Mouse (Mus musculus) frontal cortex, postnatal 10 days (tissue): ENCODE measurements at regions not wholly inside any gene's neighbourhood (a gene's known extent, or its start where the extent isn't known, plus 50 kb on each side); places are given as distances from the start of the nearest gene placed in this dataset.
A peak's percentile ranks its signal among the peaks of the same experiment; 100 is the strongest.
"Not testable (repeated sequence)": the region's sequence is repeated elsewhere in the genome, so short reads cannot be mapped to it uniquely, and the experiment has no call there.

Source experiments
- DNase-seq, 2 experiments: peaks; one replicate each; pipeline ENCODE4 v3.0.0; 2022; ENCODE audit warnings: low spot score in 2 of 2, mixed read lengths in 1 of 2

GRCm38 (mm10) chr8:99763012-99763411, 346.7 kb upstream of the Cdh8 start:
- DNase-seq = no peak

- DNase-seq = no peak
Measured at GRCm38 (mm10) chr8:99736190-99736589, 319.9 kb upstream of the Cdh8 start.

DNA sequence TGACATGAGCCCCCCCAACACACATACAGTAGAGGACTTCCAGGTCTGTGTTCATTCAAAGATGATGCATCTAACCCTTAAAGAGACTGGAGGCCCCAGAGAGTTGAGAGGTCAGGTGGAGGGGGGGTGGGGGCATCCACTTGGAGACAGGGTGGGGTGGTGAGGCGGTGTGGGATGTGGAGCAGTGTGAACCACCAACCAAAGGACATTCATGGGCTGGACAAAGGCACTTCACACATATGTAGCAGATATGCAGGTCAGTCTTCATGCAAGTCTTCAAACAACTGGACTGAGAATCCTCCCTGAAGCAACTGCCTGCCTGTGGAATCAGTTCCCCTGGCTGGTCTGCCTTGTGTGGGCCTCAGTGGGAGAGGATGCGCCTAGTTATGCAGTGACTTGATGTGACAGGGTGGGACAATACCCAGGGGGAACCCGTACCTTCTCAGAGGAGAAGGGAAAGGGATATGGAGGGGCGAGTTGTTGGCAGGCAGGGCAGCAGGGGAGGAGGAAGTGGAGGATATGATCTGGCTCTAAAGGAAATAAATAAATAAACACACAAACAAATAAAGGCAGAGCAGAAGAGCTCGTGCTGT, 308.5 kb upstream of the Cdh8 start:
- no peak for DNase-seq

GRCm38 (mm10) chr8:99718927-99719326, 302.7 kb upstream of the Cdh8 start:
- no peak for DNase-seq

DNA sequence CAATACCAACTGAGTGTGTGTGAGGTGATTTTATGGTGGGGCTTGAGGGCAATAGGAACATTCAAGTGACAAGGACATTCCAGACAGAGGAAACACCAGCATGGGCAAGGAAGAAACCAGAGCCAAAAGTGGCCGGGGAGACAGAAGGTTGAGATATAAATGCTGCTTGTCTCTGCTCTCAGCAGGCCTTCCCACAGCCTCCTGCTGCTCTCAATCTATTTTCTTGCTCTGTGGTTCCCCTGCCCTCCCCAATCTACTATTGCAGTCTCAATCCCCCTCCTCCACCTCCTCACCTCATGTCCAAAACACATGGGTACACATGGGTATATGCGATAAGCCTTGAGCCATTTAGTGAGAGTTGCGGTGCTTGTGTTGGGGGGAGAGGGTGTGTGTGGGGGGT, 265.4 kb upstream of the Cdh8 start:
- peak in 1 of 2 experiments; percentile 9 for DNase-seq

DNA sequence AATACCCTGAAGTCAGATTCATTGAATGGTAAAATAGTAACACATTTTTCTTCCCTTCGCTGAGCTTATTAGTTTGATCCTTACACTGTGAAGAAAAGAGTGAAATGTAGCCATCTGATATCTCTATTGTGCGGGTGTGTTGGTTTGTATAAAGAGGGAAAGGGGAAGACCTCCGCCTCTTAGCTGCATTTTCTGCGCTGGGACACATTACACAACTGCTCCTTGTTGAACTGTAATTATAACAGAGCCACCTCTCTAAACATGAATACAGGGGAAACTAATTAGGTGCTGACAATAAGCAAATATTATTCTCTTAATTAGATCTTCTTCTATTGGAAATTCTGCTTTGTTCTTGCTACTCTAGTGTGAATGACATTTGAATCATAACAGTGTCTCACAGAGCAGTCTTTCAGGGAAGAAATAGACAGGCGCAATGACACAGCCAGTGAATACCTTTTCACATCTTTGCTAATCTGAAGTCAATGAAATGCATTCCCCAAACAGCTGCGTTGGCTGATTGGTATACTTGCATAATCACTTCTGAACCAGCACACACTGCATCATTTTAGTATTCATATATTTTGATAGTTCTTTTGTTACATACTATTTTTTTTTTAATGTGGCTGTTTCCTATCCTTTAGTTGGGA, 263.1 kb upstream of the Cdh8 start:
- not testable (repeated sequence) for DNase-seq

DNA sequence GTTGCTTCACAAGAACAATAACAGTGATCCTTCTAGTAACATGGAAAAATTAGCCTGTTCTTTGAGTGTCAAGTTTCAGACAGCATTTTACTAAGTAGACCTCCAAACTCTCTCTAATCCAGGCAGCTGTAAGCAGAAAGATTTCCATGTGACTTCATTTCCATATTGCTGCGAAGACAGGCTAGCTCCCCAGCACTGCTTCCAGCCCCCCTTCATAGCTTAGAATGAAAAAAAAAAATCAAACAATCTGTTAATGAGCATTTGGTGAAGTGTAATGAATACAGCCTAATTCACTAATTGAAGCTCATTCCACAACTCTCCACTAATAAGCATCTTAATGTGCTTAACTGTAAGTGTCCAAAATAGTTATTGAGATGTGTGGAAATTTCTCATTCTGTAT, 251.4 kb upstream of the Cdh8 start:
- not testable (repeated sequence) for DNase-seq

GRCm38 (mm10) chr8:99651302-99651621, 235.0 kb upstream of the Cdh8 start:
- no peak for DNase-seq

- no peak for DNase-seq
Measured at GRCm38 (mm10) chr8:99650587-99651301, 234.5 kb upstream of the Cdh8 start.

DNA sequence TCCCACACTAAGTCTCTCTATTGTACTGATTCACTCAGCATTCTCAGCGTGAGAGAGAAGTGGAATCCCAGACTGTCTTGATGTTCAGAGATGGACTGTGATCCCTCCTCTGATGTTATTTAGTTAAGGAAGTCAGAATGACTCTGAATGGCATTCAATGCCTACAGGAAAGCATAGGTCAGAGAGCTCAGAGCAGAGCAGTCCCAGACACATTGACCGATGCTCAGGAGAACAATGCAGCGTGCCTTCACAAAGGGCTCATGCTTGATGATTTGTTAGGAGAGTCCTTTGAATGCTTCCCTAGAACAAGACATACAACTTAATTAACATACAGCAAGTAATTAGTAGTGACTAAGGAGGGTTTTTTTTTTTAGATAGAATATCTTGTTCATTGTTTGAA, 224.3 kb upstream of the Cdh8 start:
- no peak for DNase-seq

GRCm38 (mm10) chr8:99630958-99631357, 214.7 kb upstream of the Cdh8 start:
- not testable (repeated sequence) for DNase-seq

GRCm38 (mm10) chr8:99621626-99622025, 205.4 kb upstream of the Cdh8 start:
- no peak for DNase-seq

DNA sequence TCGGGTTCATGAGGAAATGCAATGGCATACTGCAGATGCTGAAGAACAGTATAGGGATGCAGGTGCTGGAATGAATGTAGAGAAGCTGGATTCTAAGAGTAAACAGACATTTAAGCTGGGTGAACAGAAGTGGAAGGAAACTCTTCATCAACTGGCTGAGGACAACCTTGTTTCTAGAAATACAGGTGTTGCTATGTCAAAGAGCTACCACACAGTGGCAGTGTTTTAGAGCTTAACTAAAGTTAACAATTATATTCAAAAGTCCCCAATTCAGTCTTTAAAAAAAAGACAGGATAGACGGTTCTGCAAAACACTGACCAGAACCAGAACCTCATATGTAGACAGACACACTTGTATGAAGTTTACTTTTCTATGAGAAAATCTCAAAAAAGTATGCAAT, 188.1 kb upstream of the Cdh8 start:
- not testable (repeated sequence) for DNase-seq

GRCm38 (mm10) chr8:99591308-99592004, 175.2 kb upstream of the Cdh8 start:
- no peak for DNase-seq

DNA sequence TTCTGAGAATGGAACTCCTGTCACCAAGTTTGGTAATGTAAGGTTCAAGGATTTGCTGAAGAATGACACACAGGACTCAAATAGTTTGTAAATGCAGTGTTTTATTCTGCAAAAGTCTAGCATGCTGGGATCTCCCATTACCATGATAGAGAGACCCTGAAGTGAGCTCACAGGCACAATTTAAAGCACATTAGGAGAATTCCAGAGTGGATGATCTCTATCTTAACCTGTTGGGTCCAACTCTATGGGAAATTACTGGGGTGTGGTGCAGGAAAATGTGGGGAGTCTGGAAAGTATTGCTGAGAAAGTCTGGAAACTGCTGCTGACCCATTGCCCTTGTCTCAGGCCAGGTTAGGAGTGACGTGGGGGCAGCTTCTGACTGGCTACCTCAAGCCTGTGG, 127.8 kb upstream of the Cdh8 start:
- no peak for DNase-seq

DNA sequence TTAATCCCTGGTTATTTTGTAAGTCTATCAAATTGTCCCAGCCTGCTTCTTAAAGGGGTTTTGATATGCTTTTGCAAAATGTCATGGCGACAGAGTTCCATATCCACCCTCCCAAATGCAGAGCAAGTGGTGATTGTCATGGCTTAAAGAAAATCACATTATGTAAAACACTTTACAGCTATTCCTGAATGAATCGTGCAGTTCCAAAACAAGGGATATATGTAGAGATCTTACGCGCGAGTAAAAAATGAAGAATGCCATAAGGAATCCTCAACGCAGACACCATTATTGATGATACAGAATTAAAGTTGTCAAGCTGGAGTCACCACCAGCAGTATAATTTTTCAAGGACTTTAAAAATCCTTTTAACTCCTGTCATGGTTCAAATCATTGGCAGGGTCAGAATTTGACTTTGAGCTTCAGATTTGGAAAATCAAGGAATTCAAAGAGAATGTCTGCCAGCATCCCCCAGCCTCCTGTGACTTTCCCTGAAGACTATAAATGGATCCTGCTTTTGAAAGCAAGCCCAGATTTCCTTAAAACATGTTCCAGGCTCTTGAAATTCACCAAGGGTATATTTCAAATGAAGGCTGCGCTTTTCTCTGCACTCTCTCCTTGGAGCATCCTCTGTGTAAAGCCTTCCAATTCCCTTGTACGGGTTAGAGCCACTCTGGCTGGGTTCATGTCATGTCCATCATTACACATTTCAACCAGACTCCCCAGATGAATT, 116.6 kb upstream of the Cdh8 start:
- DNase-seq = peak in 1 of 2 experiments; percentile 5

DNA sequence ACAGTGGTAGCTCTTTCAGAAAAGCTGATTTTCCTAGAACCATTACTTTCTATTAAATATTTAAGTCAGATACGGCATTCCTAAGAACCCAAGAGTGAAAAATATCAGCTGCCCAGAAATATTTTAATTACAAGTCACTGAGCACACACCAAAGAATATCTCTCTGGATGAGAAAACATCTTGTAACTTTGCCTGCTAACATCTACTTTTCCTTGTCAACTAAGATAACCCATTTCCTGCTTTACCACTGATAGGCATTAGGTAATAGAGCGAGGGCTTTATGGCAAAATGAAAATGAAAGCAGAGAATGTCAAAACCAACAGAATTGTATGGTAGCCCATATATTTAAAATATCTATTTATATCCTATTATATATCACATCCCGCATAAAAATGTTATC, 85.8 kb upstream of the Cdh8 start:
- DNase-seq = no peak
